Mouse (Mus musculus) lung, postnatal 10 days (tissue): ENCODE measurements around the gene Ugt1a8.

Source experiments
- DNase-seq: peaks from one replicate; pipeline ENCODE4 v3.0.0; 2021

Gene Ugt1a8

GRCm38 (mm10) chr1:88240579-88240978 is 153.0 kb downstream of the Ugt1a8 start:
- no peak for DNase-seq

- no peak for DNase-seq
Observed at GRCm38 (mm10) chr1:88243861-88244260, 156.2 kb downstream of the Ugt1a8 start.

- DNase-seq, result no peak
Observed at GRCm38 (mm10) chr1:88245881-88246280, 158.3 kb downstream of the Ugt1a8 start.

GRCm38 (mm10) chr1:88246386-88246785 is 158.8 kb downstream of the Ugt1a8 start:
- no peak for DNase-seq

- no peak for DNase-seq
Observed at GRCm38 (mm10) chr1:88247660-88248059, 160.0 kb downstream of the Ugt1a8 start.

GRCm38 (mm10) chr1:88248658-88249057 is 161.0 kb downstream of the Ugt1a8 start:
- no peak for DNase-seq

GRCm38 (mm10) chr1:88249596-88249995 is 162.0 kb downstream of the Ugt1a8 start:
- DNase-seq, result no peak

GRCm38 (mm10) chr1:88250023-88250422 is 162.4 kb downstream of the Ugt1a8 start:
- DNase-seq, result no peak

- no peak for DNase-seq
Observed at GRCm38 (mm10) chr1:88253106-88253505, 165.5 kb downstream of the Ugt1a8 start.

- no peak for DNase-seq
Observed at GRCm38 (mm10) chr1:88253540-88253939, 165.9 kb downstream of the Ugt1a8 start.

- DNase-seq, result no peak
Observed at GRCm38 (mm10) chr1:88254793-88255465, 167.3 kb downstream of the Ugt1a8 start.

GRCm38 (mm10) chr1:88255466-88255857 is 167.8 kb downstream of the Ugt1a8 start:
- no peak for DNase-seq

GRCm38 (mm10) chr1:88255989-88256754 is 168.6 kb downstream of the Ugt1a8 start:
- no peak for DNase-seq

- DNase-seq, result no peak
Observed at GRCm38 (mm10) chr1:88256886-88257663, 169.5 kb downstream of the Ugt1a8 start.

- no peak for DNase-seq
Observed at GRCm38 (mm10) chr1:88257681-88258080, 170.1 kb downstream of the Ugt1a8 start.

GRCm38 (mm10) chr1:88258361-88258760 is 170.7 kb downstream of the Ugt1a8 start:
- no peak for DNase-seq

GRCm38 (mm10) chr1:88258881-88259642 is 171.4 kb downstream of the Ugt1a8 start:
- DNase-seq, result peak; percentile 25

- DNase-seq, result peak; percentile 24
Observed at GRCm38 (mm10) chr1:88259643-88260024, 172.0 kb downstream of the Ugt1a8 start.

GRCm38 (mm10) chr1:88260114-88260513 is 172.5 kb downstream of the Ugt1a8 start:
- DNase-seq, result peak; percentile 63

GRCm38 (mm10) chr1:88260604-88261377 is 173.2 kb downstream of the Ugt1a8 start:
- DNase-seq, result no peak

GRCm38 (mm10) chr1:88261706-88262105 is 174.1 kb downstream of the Ugt1a8 start:
- peak; percentile 21 for DNase-seq

GRCm38 (mm10) chr1:88262255-88262654 is 174.6 kb downstream of the Ugt1a8 start:
- peak; percentile 68 for DNase-seq
